Mouse (Mus musculus) C2C12 (cell line): ENCODE measurements around the gene Ksr2.

ENCODE experiments used
- CEBPB ChIP-seq: IDR thresholded peaks from one replicate; pipeline ENCODE4 v1.6.1; 2011; ENCODE audit warnings: low read depth, mild to moderate bottlenecking, control low read depth, moderate library complexity
- CTCF ChIP-seq: IDR thresholded peaks from one replicate; pipeline ENCODE4 v1.5.1; 2011; ENCODE audit not compliant: control insufficient read depth, insufficient read depth, insufficient read length
- MAX ChIP-seq: IDR thresholded peaks from one replicate; pipeline ENCODE4 v1.6.1; 2011; ENCODE audit warnings: mild to moderate bottlenecking, control low read depth

DNA sequence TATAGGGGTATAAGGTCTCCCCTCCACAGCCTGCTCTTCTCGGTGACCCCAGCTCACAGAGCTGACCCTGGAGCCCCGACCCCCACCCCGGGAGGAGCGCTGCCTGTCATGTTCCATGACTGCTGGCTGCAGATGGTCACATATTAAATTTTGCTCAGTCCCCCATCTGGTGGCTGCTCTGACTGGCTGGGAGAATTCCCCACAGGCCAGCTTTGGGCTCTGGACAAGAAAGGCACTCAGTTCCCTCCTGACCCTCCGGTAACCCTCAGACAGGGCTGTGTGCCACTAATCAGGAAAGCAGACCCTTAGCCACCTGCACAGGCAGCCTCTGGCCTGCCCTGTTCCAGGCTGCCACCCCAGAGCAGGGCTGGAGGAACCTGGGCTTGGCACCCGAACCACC, 405.0 kb downstream of the Ksr2 start:
- TF ChIP-seq MAX (no peak), CTCF (no peak), CEBPB (no peak)
